34 mouse cellular contexts compared by ENCODE assay signal in genomic region chr2:36108615-36109014, GRCm38 (mm10). TPM values are rescaled to one million over a fixed set of nuclear protein-coding genes. Genes with fewer than 3 reads are reported as not detected.
"Had no signal": no experiment of that assay in that cellular context is flagged by ENCODE, and none has a peak within 500 bp of the region (broad histone marks: within the 10 kb centered on the region; RNA-seq: fewer than 3 reads in every experiment).

No protein-coding gene starts in this region.

- H3K9me3 ChIP-seq: heart, embryonic 13.5 days; heart, embryonic 15.5 days; hindbrain, embryonic 12.5 days; hindbrain, embryonic 15.5 days; limb, embryonic 13.5 days; limb, embryonic 15.5 days; liver, embryonic 12.5 days had no signal

- DNase-seq: gastrocnemius, adult 2 months; gastrocnemius, postnatal 10 days; gastrocnemius, postnatal 25 days; heart, adult 11 months; heart, adult 2 months; heart, postnatal 14 days; heart, postnatal 36 days; kidney, adult 11 months; kidney, adult 8-10 months; kidney, postnatal 14 days; kidney, postnatal 36 days; layer of hippocampus, adult 9-11 months; layer of hippocampus, postnatal 36 days; left cerebral cortex, postnatal 4 days; lung, adult 18-20 months had no signal

- H3K4me3 ChIP-seq: gastrocnemius, adult 2 months; heart, adult 2 months; heart, embryonic 13.5 days; heart, embryonic 15.5 days; hindbrain, embryonic 12.5 days; hindbrain, embryonic 15.5 days; limb, embryonic 13.5 days; limb, embryonic 15.5 days; liver, embryonic 12.5 days had no signal

- H3K9ac ChIP-seq: heart, embryonic 13.5 days; heart, embryonic 15.5 days; hindbrain, embryonic 12.5 days; hindbrain, embryonic 15.5 days; limb, embryonic 13.5 days; limb, embryonic 15.5 days; liver, embryonic 12.5 days; liver, embryonic 14.5 days had no signal

- H3K4me2 ChIP-seq: heart, embryonic 11.5 days; heart, embryonic 13.5 days; heart, embryonic 15.5 days; hindbrain, embryonic 12.5 days; hindbrain, embryonic 15.5 days; limb, embryonic 13.5 days; limb, embryonic 15.5 days; liver, embryonic 12.5 days had no signal

- ATAC-seq: hindbrain, postnatal 0 days; intestine, embryonic 16.5 days; liver, embryonic 12.5 days had no signal

- H3K36me3 ChIP-seq: heart, embryonic 13.5 days; heart, embryonic 15.5 days; hindbrain, embryonic 12.5 days; hindbrain, embryonic 15.5 days; limb, embryonic 13.5 days; limb, embryonic 15.5 days; liver, embryonic 12.5 days had no signal

- H3K27ac ChIP-seq: gastrocnemius, adult 2 months; heart, adult 2 months; heart, embryonic 13.5 days; heart, embryonic 15.5 days; hindbrain, embryonic 12.5 days; hindbrain, embryonic 15.5 days; hindbrain, postnatal 0 days; limb, embryonic 13.5 days; limb, embryonic 15.5 days; liver, embryonic 12.5 days; liver, embryonic 14.5 days had no signal

RNA-seq across cellular contexts. Expression of gene Lhx6, which starts 3.4 kb away (rescaled TPM):
- total RNA-seq: hematopoietic stem cell, adult 5-6 weeks had no signal

RNA-seq across cellular contexts. Expression of gene Morn5, which starts 59.4 kb away (rescaled TPM):
- total RNA-seq: gastrocnemius, adult 2 months; gastrocnemius, postnatal 10 days; gastrocnemius, postnatal 25 days; heart, adult 2 months; heart, postnatal 14 days; heart, postnatal 36 days; hematopoietic stem cell, adult 5-6 weeks; hindbrain, postnatal 0 days; liver, adult 2 months had no signal
- polyA plus RNA-seq: heart, embryonic 13.5 days; heart, postnatal 0 days; intestine, embryonic 14.5 days; kidney, embryonic 14.5 days; large intestine, adult 2 months; limb, embryonic 11.5 days; limb, embryonic 15.5 days; liver, adult 2 months; liver, embryonic 14.5 days; liver, embryonic 16.5 days had no signal
